In genomic region chr5:4040372-4040771, GRCm38 (mm10) we compare ENCODE assay signal across 13 mouse cellular contexts.
DNase-seq lines count a peak whose midpoint lies in the region; ATAC-seq lines count a peak whose summit lies in the region.
"Had no signal": no experiment of that assay in that cellular context is flagged by ENCODE, and none has a peak within 500 bp of the region (broad histone marks: within the 10 kb centered on the region; RNA-seq: fewer than 3 reads in every experiment).

No protein-coding gene starts in this region.

- no peaks in the 10 kb centered on the region for H3K4me1 ChIP-seq in hindbrain, embryonic 11.5 days (replicated peaks; ENCODE audit: control insufficient read depth, insufficient read depth, low read length)
- no peaks in the 10 kb centered on the region for H3K4me1 ChIP-seq in hindbrain, embryonic 12.5 days
- H3K4me1 ChIP-seq in liver, embryonic 11.5 days (replicated peaks; ENCODE audit: control insufficient read depth, insufficient read depth, low read length), result no peaks in the 10 kb centered on the region
- H3K4me1 ChIP-seq in intestine, embryonic 16.5 days (ENCODE audit: control insufficient read depth, insufficient read depth, low read length), result no peaks in the 10 kb centered on the region
- H3K4me1 ChIP-seq: lung, embryonic 15.5 days; stomach, embryonic 15.5 days had no signal

- peak; percentile 14 for DNase-seq in hindbrain, embryonic 11.5 days (ENCODE audit: low spot score)
- DNase-seq in thymus, postnatal 14 days, result peak; percentile 23
- DNase-seq in thymus, postnatal 0 days (ENCODE audit: low spot score), result no peak
- DNase-seq in liver, embryonic 11.5 days (ENCODE audit: low spot score), result no peak
- DNase-seq in spleen, postnatal 36 days (ENCODE audit: low spot score in 2 of 2), result no peak
- DNase-seq: cerebellum, adult 11-12 months; layer of hippocampus, adult 9-11 months had no signal

- no peak overlapping the region for H3K4me3 ChIP-seq in hindbrain, embryonic 11.5 days (ENCODE audit: low read depth, low read length)
- H3K4me3 ChIP-seq in hindbrain, embryonic 12.5 days, result no peak overlapping the region
- H3K4me3 ChIP-seq in liver, embryonic 11.5 days (ENCODE audit: low read depth, low read length), result no peak overlapping the region
- no peak overlapping the region for H3K4me3 ChIP-seq in intestine, embryonic 16.5 days (ENCODE audit: low read length)
- H3K4me3 ChIP-seq: lung, embryonic 15.5 days; stomach, embryonic 15.5 days had no signal

- H3K27me3 ChIP-seq in hindbrain, embryonic 11.5 days (ENCODE audit: control insufficient read depth, insufficient read depth, low read length), result no peaks in the 10 kb centered on the region
- H3K27me3 ChIP-seq in hindbrain, embryonic 12.5 days, result no peaks in the 10 kb centered on the region
- H3K27me3 ChIP-seq in liver, embryonic 11.5 days (replicated peaks; ENCODE audit: control insufficient read depth, insufficient read depth, low read length), result no peaks in the 10 kb centered on the region
- H3K27me3 ChIP-seq in intestine, embryonic 16.5 days (replicated peaks; ENCODE audit: control insufficient read depth, insufficient read depth, low read length), result no peaks in the 10 kb centered on the region
- H3K27me3 ChIP-seq: lung, embryonic 15.5 days; stomach, embryonic 15.5 days had no signal

- no peak overlapping the region for H3K9ac ChIP-seq in hindbrain, embryonic 11.5 days (ENCODE audit: low read depth, low read length)
- H3K9ac ChIP-seq in hindbrain, embryonic 12.5 days, result no peak overlapping the region
- no peak overlapping the region for H3K9ac ChIP-seq in liver, embryonic 11.5 days (ENCODE audit: low read depth, low read length)
- no peak overlapping the region for H3K9ac ChIP-seq in intestine, embryonic 16.5 days (ENCODE audit: low read depth, low read length)
- H3K9ac ChIP-seq: lung, embryonic 15.5 days; stomach, embryonic 15.5 days had no signal

- no peaks in the 10 kb centered on the region for H3K9me3 ChIP-seq in hindbrain, embryonic 11.5 days (ENCODE audit: control insufficient read depth, low read length)
- H3K9me3 ChIP-seq in hindbrain, embryonic 12.5 days (replicated peaks), result no peaks in the 10 kb centered on the region
- H3K9me3 ChIP-seq in liver, embryonic 11.5 days (ENCODE audit: control insufficient read depth, low read length), result no peaks in the 10 kb centered on the region
- H3K9me3 ChIP-seq in intestine, embryonic 16.5 days (ENCODE audit: control insufficient read depth, low read length), result no peaks in the 10 kb centered on the region
- H3K9me3 ChIP-seq: lung, embryonic 15.5 days; stomach, embryonic 15.5 days had no signal

- H3K27ac ChIP-seq in hindbrain, embryonic 11.5 days (ENCODE audit: low read depth, low read length), result no peak overlapping the region
- no peak overlapping the region for H3K27ac ChIP-seq in hindbrain, embryonic 12.5 days
- no peak overlapping the region for H3K27ac ChIP-seq in liver, embryonic 11.5 days (ENCODE audit: low read depth, low read length)
- H3K27ac ChIP-seq in intestine, embryonic 16.5 days (ENCODE audit: low read length), result no peak overlapping the region
- H3K27ac ChIP-seq: lung, embryonic 15.5 days; stomach, embryonic 15.5 days had no signal

- no peak for ATAC-seq in hindbrain, embryonic 11.5 days (ENCODE audit: low FRiP score)
- ATAC-seq in hindbrain, embryonic 12.5 days (ENCODE audit: low FRiP score), result no peak
- ATAC-seq in liver, embryonic 11.5 days (replicated peaks; ENCODE audit: low FRiP score), result 0 out of 2 replicates have a peak, but pooled peaks have one; percentile 20
- no peak for ATAC-seq in frontal cortex, adult (ENCODE audit: low TSS enrichment)
- no peak for ATAC-seq in intestine, embryonic 16.5 days

- no peak overlapping the region for H3K4me2 ChIP-seq in hindbrain, embryonic 11.5 days (replicated peaks; ENCODE audit: low read depth, low read length)
- H3K4me2 ChIP-seq in hindbrain, embryonic 12.5 days (replicated peaks), result no peak overlapping the region
- no peak overlapping the region for H3K4me2 ChIP-seq in liver, embryonic 11.5 days
- H3K4me2 ChIP-seq in intestine, embryonic 16.5 days (ENCODE audit: low read depth, low read length), result no peak overlapping the region
- H3K4me2 ChIP-seq: heart, embryonic 11.5 days; lung, embryonic 15.5 days; stomach, embryonic 15.5 days had no signal

- 92% methylated on average over 6 of the region's 6 CpGs for WGBS in hindbrain, embryonic 11.5 days
- 88% methylated on average over 6 of the region's 6 CpGs for WGBS in hindbrain, embryonic 12.5 days
- WGBS in liver, embryonic 11.5 days, result 86% methylated on average over 6 of the region's 6 CpGs
- 93% methylated on average over 6 of the region's 6 CpGs for WGBS in intestine, embryonic 16.5 days

- H3K36me3 ChIP-seq in hindbrain, embryonic 11.5 days (ENCODE audit: control insufficient read depth, insufficient read depth, low read length), result peaks cover 8% of the 10 kb centered on the region; the same call in 1 of the 2 replicates
- H3K36me3 ChIP-seq in hindbrain, embryonic 12.5 days, result peaks cover 69% of the 10 kb centered on the region
- peaks cover 5% of the 10 kb centered on the region; the same call in 1 of the 2 replicates for H3K36me3 ChIP-seq in liver, embryonic 11.5 days (ENCODE audit: control insufficient read depth, insufficient read depth, low read length)
- peaks cover 13% of the 10 kb centered on the region for H3K36me3 ChIP-seq in intestine, embryonic 16.5 days (ENCODE audit: control insufficient read depth, insufficient read depth, low read length)

Comparison
In these comparisons a context has a peak if more than half of its experiments do, and no peak if none do; other contexts are left out.
1. DNase-seq: peak in hindbrain, embryonic 11.5 days (single experiment) and thymus, postnatal 14 days (single experiment); none in thymus, postnatal 0 days (single experiment), liver, embryonic 11.5 days (single experiment) and spleen, postnatal 36 days (0 of 2).